16 mouse cellular contexts compared by ENCODE assay signal in genomic region chr2:143806924-143807664, GRCm38 (mm10). TPM values are rescaled to one million over a fixed set of nuclear protein-coding genes. Genes with fewer than 3 reads are reported as not detected.
DNase-seq lines count a peak whose midpoint lies in the region; ATAC-seq and TF ChIP-seq lines count a peak whose summit lies in the region.
"Had no signal": no experiment of that assay in that cellular context is flagged by ENCODE, and none has a peak within 500 bp of the region (broad histone marks: within the 10 kb centered on the region; RNA-seq: fewer than 3 reads in every experiment).

No protein-coding gene starts in this region.

- peak overlapping the region; percentile 29; the same call in 1 of the 2 replicates for H3K4me2 ChIP-seq in heart, embryonic 11.5 days
- H3K4me2 ChIP-seq in kidney, embryonic 15.5 days: 0 out of 2 replicates have a peak overlapping the region, but pooled peaks have one; percentile 12
- no peak overlapping the region for H3K4me2 ChIP-seq in limb, embryonic 13.5 days (replicated peaks)
- H3K4me2 ChIP-seq in intestine, postnatal 0 days (replicated peaks; ENCODE audit: low read depth): no peak overlapping the region
- H3K4me2 ChIP-seq: neural tube, embryonic 13.5 days had no signal

- no peak overlapping the region for H3K9ac ChIP-seq in heart, embryonic 11.5 days (ENCODE audit: low read depth, low read length)
- H3K9ac ChIP-seq in heart, adult 2 months (ENCODE audit: low read depth, low read length): no peak overlapping the region
- H3K9ac ChIP-seq in kidney, embryonic 15.5 days: no peak overlapping the region
- H3K9ac ChIP-seq in limb, embryonic 13.5 days: no peak overlapping the region
- H3K9ac ChIP-seq in intestine, postnatal 0 days (ENCODE audit: low read depth, low read length): no peak overlapping the region
- H3K9ac ChIP-seq: neural tube, embryonic 13.5 days had no signal

- no peaks in the 10 kb centered on the region for H3K27me3 ChIP-seq in heart, embryonic 11.5 days (ENCODE audit: control insufficient read depth, insufficient read depth, low read length)
- H3K27me3 ChIP-seq in heart, adult 2 months (ENCODE audit: control insufficient read depth, insufficient read depth, low read length): no peaks in the 10 kb centered on the region
- H3K27me3 ChIP-seq in kidney, embryonic 15.5 days: no peaks in the 10 kb centered on the region
- H3K27me3 ChIP-seq in kidney, adult 2 months (replicated peaks; ENCODE audit: control insufficient read depth, insufficient read depth, low read length): no peaks in the 10 kb centered on the region
- H3K27me3 ChIP-seq in limb, embryonic 13.5 days: no peaks in the 10 kb centered on the region
- H3K27me3 ChIP-seq in intestine, postnatal 0 days (replicated peaks; ENCODE audit: control insufficient read depth, insufficient read depth, low read length): no peaks in the 10 kb centered on the region
- H3K27me3 ChIP-seq: neural tube, embryonic 13.5 days had no signal

- no peak for TF ChIP-seq EP300 in heart, adult 2 months (IDR thresholded peaks at IDR 0.05; ENCODE audit: insufficient read depth, low read depth, low read length)

- no peak for DNase-seq in heart, adult 2 months
- no peak for DNase-seq in kidney, adult 2 months
- DNase-seq in lung, postnatal 25 days (ENCODE audit: low spot score): peak; percentile 82
- DNase-seq: adrenal gland, postnatal 36 days; B cell, adult 2 months; liver; retina, postnatal 1 day; spleen, adult 18-20 months had no signal

- TF ChIP-seq POLR2A in heart, adult 2 months (IDR thresholded peaks at IDR 0.05; ENCODE audit: insufficient read depth, low read depth, low read length): no peak
- TF ChIP-seq POLR2A in kidney, adult 2 months (IDR thresholded peaks at IDR 0.05; ENCODE audit: low read depth, low read length): no peak

- no peaks in the 10 kb centered on the region for H3K9me3 ChIP-seq in heart, embryonic 11.5 days (replicated peaks; ENCODE audit: control insufficient read depth, low read length)
- H3K9me3 ChIP-seq in kidney, embryonic 15.5 days (replicated peaks): no peaks in the 10 kb centered on the region
- no peaks in the 10 kb centered on the region for H3K9me3 ChIP-seq in limb, embryonic 13.5 days
- H3K9me3 ChIP-seq in intestine, postnatal 0 days (ENCODE audit: control insufficient read depth): no peaks in the 10 kb centered on the region
- H3K9me3 ChIP-seq: neural tube, embryonic 13.5 days had no signal

- H3K27ac ChIP-seq in heart, embryonic 11.5 days (ENCODE audit: low read depth, low read length): no peak overlapping the region
- H3K27ac ChIP-seq in heart, adult 2 months: no peak overlapping the region
- H3K27ac ChIP-seq in kidney, embryonic 15.5 days: peak overlapping the region; percentile 73
- H3K27ac ChIP-seq in kidney, adult 2 months (ENCODE audit: insufficient read depth, low read depth, low read length): no peak overlapping the region
- no peak overlapping the region for H3K27ac ChIP-seq in limb, embryonic 13.5 days
- no peak overlapping the region for H3K27ac ChIP-seq in intestine, postnatal 0 days (ENCODE audit: low read depth, low read length)
- H3K27ac ChIP-seq: neural tube, embryonic 13.5 days had no signal

- intact Hi-C loops in heart, adult 2 months (cut with DNase I): no loop called here

- H3K79me2 ChIP-seq in heart, adult 2 months (replicated peaks; ENCODE audit: control insufficient read depth, insufficient read depth, low read length): no peaks in the 10 kb centered on the region

- H3K4me1 ChIP-seq in heart, embryonic 11.5 days (ENCODE audit: control insufficient read depth, insufficient read depth, low read length): peaks cover 8% of the 10 kb centered on the region
- H3K4me1 ChIP-seq in heart, adult 2 months (ENCODE audit: control insufficient read depth, insufficient read depth, low read length): no peaks in the 10 kb centered on the region
- H3K4me1 ChIP-seq in kidney, embryonic 15.5 days: peaks cover 11% of the 10 kb centered on the region; the same call in 1 of the 2 replicates
- peaks cover 3% of the 10 kb centered on the region; the same call in 1 of the 2 replicates for H3K4me1 ChIP-seq in kidney, adult 2 months (ENCODE audit: control insufficient read depth, insufficient read depth, low read length)
- 0 out of 2 replicates have a peak, but pooled peaks cover under 1% of the 10 kb centered on the region for H3K4me1 ChIP-seq in limb, embryonic 13.5 days
- H3K4me1 ChIP-seq in intestine, postnatal 0 days (replicated peaks; ENCODE audit: control insufficient read depth, insufficient read depth, low read length): no peaks in the 10 kb centered on the region

- no peak overlapping the region for H3K4me3 ChIP-seq in heart, embryonic 11.5 days (ENCODE audit: low read depth, low read length)
- H3K4me3 ChIP-seq in heart, adult 2 months: no peak overlapping the region
- H3K4me3 ChIP-seq in kidney, embryonic 15.5 days (replicated peaks): no peak overlapping the region
- H3K4me3 ChIP-seq in kidney, adult 2 months (ENCODE audit: insufficient read depth, low read depth, low read length): no peak overlapping the region
- no peak overlapping the region for H3K4me3 ChIP-seq in limb, embryonic 13.5 days
- no peak overlapping the region for H3K4me3 ChIP-seq in intestine, postnatal 0 days (ENCODE audit: low read depth, low read length)
- H3K4me3 ChIP-seq: erythroblast, embryonic 14.5 days; neural tube, embryonic 13.5 days had no signal

- ATAC-seq in heart, embryonic 11.5 days (replicated peaks; ENCODE audit: insufficient number of reproducible peaks, low FRiP score, low TSS enrichment): no peak
- ATAC-seq in kidney, embryonic 15.5 days (replicated peaks; ENCODE audit: low FRiP score): peak; percentile 77
- ATAC-seq in limb, embryonic 13.5 days (ENCODE audit: low FRiP score, low read depth): peak; percentile 52; the same call in 1 of the 2 replicates
- ATAC-seq in monocyte, adult 5-6 weeks (replicated peaks; ENCODE audit: insufficient number of reproducible peaks, low FRiP score, low TSS enrichment, poor library complexity, severe bottlenecking): no peak
- no peak for ATAC-seq in intestine, postnatal 0 days

- TF ChIP-seq CTCF in heart, adult 2 months (IDR thresholded peaks at IDR 0.05): no peak
- TF ChIP-seq CTCF in kidney, adult 2 months (conservative IDR thresholded peaks at IDR 0.05; ENCODE audit: insufficient read depth, insufficient read length, low read depth, low read length): no peak
- TF ChIP-seq CTCF in intestine, postnatal 0 days (IDR thresholded peaks at IDR 0.05; ENCODE audit: low read depth): no peak

- 67% methylated on average over 9 of the region's 9 CpGs for WGBS in heart, embryonic 11.5 days (ENCODE audit: insufficient replicate concordance)
- WGBS in heart, adult 2 months: 60% methylated on average over 9 of the region's 9 CpGs
- WGBS in kidney, embryonic 15.5 days: 68% methylated on average over 9 of the region's 9 CpGs
- WGBS in kidney, adult 2 months: 71% methylated on average over 9 of the region's 9 CpGs
- 81% methylated on average over 9 of the region's 9 CpGs for WGBS in limb, embryonic 13.5 days
- 77% methylated on average over 9 of the region's 9 CpGs for WGBS in intestine, postnatal 0 days

- no peaks in the 10 kb centered on the region for H3K36me3 ChIP-seq in heart, embryonic 11.5 days (ENCODE audit: control insufficient read depth, insufficient read depth, low read length)
- H3K36me3 ChIP-seq in heart, adult 2 months (ENCODE audit: control insufficient read depth, insufficient read depth, low read length): no peaks in the 10 kb centered on the region
- H3K36me3 ChIP-seq in kidney, embryonic 15.5 days: no peaks in the 10 kb centered on the region
- no peaks in the 10 kb centered on the region for H3K36me3 ChIP-seq in kidney, adult 2 months (ENCODE audit: control insufficient read depth, insufficient read depth, low read length)
- H3K36me3 ChIP-seq in limb, embryonic 13.5 days: no peaks in the 10 kb centered on the region
- no peaks in the 10 kb centered on the region for H3K36me3 ChIP-seq in intestine, postnatal 0 days (ENCODE audit: control insufficient read depth, insufficient read depth)

RNA-seq across cellular contexts. Expression of gene Bfsp1, which starts 55.9 kb away (rescaled TPM):
- 1.5 and 1.9 TPM in 2 replicates for polyA plus RNA-seq in heart, embryonic 11.5 days (2014; fragmentation: Nextera tagmentation; extraction: Ambion mirVana)
- total RNA-seq in heart, adult 2 months (2021): under 1 TPM; 0.25 to 0.26 TPM
- 0.27 and 0.32 TPM in 2 replicates for polyA plus RNA-seq in heart, adult 2 months (2012; rRNA removed)
- polyA plus RNA-seq in kidney, embryonic 15.5 days (2015; fragmentation: Nextera tagmentation; extraction: Ambion mirVana): 1.3 and 1.5 TPM in 2 replicates
- polyA plus RNA-seq in kidney, adult 2 months (2012; rRNA removed): 0.35 and 0.36 TPM in 2 replicates
- 2.4 and 2.6 TPM in 2 replicates for polyA plus RNA-seq in limb, embryonic 13.5 days (2015; fragmentation: Nextera tagmentation; extraction: Ambion mirVana)
- total RNA-seq in monocyte, adult 5-6 weeks (2017): 0.19 to 1.3 TPM (median 1.1 TPM) in 3 replicates
- 4.5 and 5.3 TPM in 2 replicates for polyA plus RNA-seq in intestine, postnatal 0 days (2015; fragmentation: Nextera tagmentation; extraction: Ambion mirVana)
- total RNA-seq: granulocyte monocyte progenitor cell, adult 5-6 weeks had no signal
- polyA plus RNA-seq: erythroblast, embryonic 14.5 days had no signal

Comparison
In these comparisons a context has a peak if more than half of its experiments do, and no peak if none do; other contexts are left out.
1. ATAC-seq: peak in kidney, embryonic 15.5 days (single experiment) and limb, embryonic 13.5 days (single experiment); none in heart, embryonic 11.5 days (single experiment), monocyte, adult 5-6 weeks (single experiment) and intestine, postnatal 0 days (single experiment).
2. H3K4me2 ChIP-seq: peak in heart, embryonic 11.5 days (single experiment) and kidney, embryonic 15.5 days (single experiment); none in limb, embryonic 13.5 days (single experiment) and intestine, postnatal 0 days (single experiment).